Mouse (Mus musculus): ENCODE measurements around the gene Tdgf1. TPM values are rescaled to one million over a fixed set of nuclear protein-coding genes. Genes with fewer than 3 reads are reported as not detected.
A peak's percentile ranks its signal among the peaks of the same experiment; 100 is the strongest.

The Tdgf1 gene
- total RNA-seq, 1 experiment, result 904 TPM

DNA sequence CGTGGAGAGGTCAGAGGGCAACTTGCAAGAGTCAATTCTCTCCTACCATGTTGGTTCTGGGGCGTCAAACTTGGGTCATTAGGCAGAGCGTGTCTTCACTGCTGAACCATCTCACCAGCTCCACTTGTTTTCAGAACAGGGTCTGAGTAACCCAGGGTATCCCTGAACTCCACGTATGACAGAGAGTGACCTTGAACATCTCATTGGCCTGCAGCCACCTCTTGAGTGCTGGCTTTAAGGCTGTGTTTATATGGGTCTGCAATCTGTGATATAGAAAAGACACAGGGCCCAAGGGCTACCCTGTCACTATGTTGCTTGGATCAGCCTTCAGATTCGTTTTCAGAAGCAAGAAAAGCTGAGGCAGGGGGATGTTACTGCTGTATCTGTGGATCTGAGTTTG, 13.7 kb upstream of the Tdgf1 start:
- H3K4me3 ChIP-seq (ENCODE audit: insufficient read depth in 1 of 2, low read depth in 1 of 2, low read length in 2 of 2, poor library complexity in 1 of 2, severe bottlenecking in 1 of 2), result no peak overlapping the region
- peaks cover 18 to 27% of the 10 kb centered on the region in 2 experiments for H3K4me1 ChIP-seq (ENCODE audit: control insufficient read depth in 2 of 2, insufficient read depth in 2 of 2, low read length in 2 of 2, poor library complexity in 1 of 2)
- in situ Hi-C loops (cut with MboI; ENCODE audit: low sequenced_read_pairs in 2 of 2, unreplicated experiment in 2 of 2), result no loop called here
- no peak for TF ChIP-seq HCFC1 (IDR thresholded peaks at IDR 0.05; ENCODE audit: borderline replicate concordance, insufficient read depth, low read length)
- no peak for TF ChIP-seq MAFK (IDR thresholded peaks at IDR 0.05; ENCODE audit: insufficient read depth, low read depth, low read length)
- no peak for TF ChIP-seq ZNF384 (IDR thresholded peaks at IDR 0.05; ENCODE audit: low read depth, low read length)
- TF ChIP-seq ZC3H11A (IDR thresholded peaks at IDR 0.05; ENCODE audit: borderline replicate concordance, low read depth, low read length), result no peak
- TF ChIP-seq CHD2 (IDR thresholded peaks at IDR 0.05; ENCODE audit: low read depth, low read length), result no peak
- H3K36me3 ChIP-seq (ENCODE audit: control insufficient read depth, insufficient read depth, low read length, poor library complexity, severe bottlenecking), result peaks cover 3% of the 10 kb centered on the region
- DNase-seq (ENCODE audit: low read depth, low spot score), result no peak
- H3K9ac ChIP-seq (ENCODE audit: insufficient read depth, low read depth, low read length, poor library complexity, severe bottlenecking), result no peak overlapping the region; the same call in 1 of the 2 replicates
- no peaks in the 10 kb centered on the region for H3K9me3 ChIP-seq (ENCODE audit: control insufficient read depth, insufficient read depth, low read depth, low read length)
- peak overlapping the region; percentile 89; the same call in 1 of the 2 replicates for H3K27ac ChIP-seq (ENCODE audit: insufficient read depth, low read depth, low read length, poor library complexity, severe bottlenecking)

DNA sequence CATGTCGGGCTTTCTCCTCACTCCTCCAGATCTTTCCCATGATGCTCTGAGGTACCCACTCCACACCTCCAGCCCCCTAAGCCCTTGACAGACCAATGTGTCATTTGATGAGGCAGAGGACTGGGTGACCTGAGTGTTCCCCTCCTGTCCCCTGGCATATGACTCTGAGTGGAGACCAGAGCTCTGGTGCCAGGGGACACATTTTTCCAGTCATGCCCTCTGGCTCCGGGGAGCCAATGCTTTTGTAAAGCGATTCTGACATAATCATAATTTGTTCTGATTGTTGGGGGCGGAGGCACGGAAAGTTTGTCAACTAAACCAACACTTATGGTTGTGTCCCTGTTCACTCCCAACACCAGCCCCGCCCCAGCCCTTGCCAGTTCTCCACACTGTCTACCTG, 10.0 kb upstream of the Tdgf1 start:
- Histone ChIP-seq H3K4me3 (ENCODE audit: insufficient read depth in 1 of 2, low read depth in 1 of 2, low read length in 2 of 2, poor library complexity in 1 of 2, severe bottlenecking in 1 of 2) (no peak overlapping the region), H3K9me3 (ENCODE audit: control insufficient read depth, insufficient read depth, low read depth, low read length) (no peaks in the 10 kb centered on the region), H3K4me1 (ENCODE audit: control insufficient read depth in 2 of 2, insufficient read depth in 2 of 2, low read length in 2 of 2, poor library complexity in 1 of 2) (peaks cover 21 to 28% of the 10 kb centered on the region in 2 experiments; a peak in 3 of 4 replicates), H3K36me3 (ENCODE audit: control insufficient read depth, insufficient read depth, low read length, poor library complexity, severe bottlenecking) (peaks cover 3% of the 10 kb centered on the region; the same call in 1 of the 2 replicates), H3K27ac (ENCODE audit: insufficient read depth, low read depth, low read length, poor library complexity, severe bottlenecking) (no peak overlapping the region), H3K9ac (ENCODE audit: insufficient read depth, low read depth, low read length, poor library complexity, severe bottlenecking) (no peak overlapping the region)
- no peak for DNase-seq (ENCODE audit: low read depth, low spot score)
- TF ChIP-seq ZC3H11A (IDR thresholded peaks at IDR 0.05; ENCODE audit: borderline replicate concordance, low read depth, low read length) (no peak), MAFK (IDR thresholded peaks at IDR 0.05; ENCODE audit: insufficient read depth, low read depth, low read length) (no peak), HCFC1 (IDR thresholded peaks at IDR 0.05; ENCODE audit: borderline replicate concordance, insufficient read depth, low read length) (no peak), CHD2 (IDR thresholded peaks at IDR 0.05; ENCODE audit: low read depth, low read length) (no peak), ZNF384 (IDR thresholded peaks at IDR 0.05; ENCODE audit: low read depth, low read length) (no peak)
- in situ Hi-C loops (cut with MboI; ENCODE audit: low sequenced_read_pairs in 2 of 2, unreplicated experiment in 2 of 2), result no loop called here

DNA sequence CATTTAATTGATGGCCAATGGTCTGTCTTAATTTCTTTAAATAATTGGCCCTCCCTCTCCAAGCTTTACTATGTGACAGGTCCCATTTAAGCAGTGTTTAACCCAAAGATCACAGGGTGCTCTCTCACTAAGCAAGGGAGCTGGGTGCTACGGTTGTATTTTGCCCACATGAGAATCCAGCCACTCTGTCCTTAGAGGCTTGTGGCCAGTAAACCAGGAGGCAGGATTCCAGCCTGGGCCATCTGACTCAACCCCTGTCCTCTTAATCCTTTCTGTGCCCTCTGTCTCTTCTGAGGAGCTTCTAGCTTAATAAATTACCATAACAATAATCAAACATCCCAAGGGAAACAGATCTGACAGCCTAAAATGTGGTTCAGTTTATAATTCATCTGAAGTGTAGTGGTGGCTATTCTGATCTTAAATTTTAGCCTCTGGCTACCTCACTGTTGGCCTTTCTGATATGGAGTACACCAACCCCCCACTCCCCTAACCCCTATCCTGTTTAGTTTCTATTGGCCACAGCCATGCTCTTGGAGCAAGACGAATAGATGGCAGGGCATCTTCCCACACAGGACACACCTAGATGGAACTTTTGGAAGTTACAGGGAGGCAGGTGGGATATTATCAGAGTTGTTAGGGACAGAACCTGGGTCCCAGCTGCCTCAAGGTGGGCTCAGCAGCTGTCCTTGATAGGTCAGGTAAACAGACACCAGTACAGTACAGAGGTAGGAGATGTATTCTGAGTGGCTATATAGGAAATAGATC, 8.9 kb upstream of the Tdgf1 start:
- in situ Hi-C loops (cut with MboI; ENCODE audit: low sequenced_read_pairs in 2 of 2, unreplicated experiment in 2 of 2), result no loop called here
- peaks cover 3% of the 10 kb centered on the region; the same call in 1 of the 2 replicates for H3K36me3 ChIP-seq (ENCODE audit: control insufficient read depth, insufficient read depth, low read length, poor library complexity, severe bottlenecking)
- peak overlapping the region; percentile 69 to 78; a peak in 3 of 4 replicates for H3K4me3 ChIP-seq (ENCODE audit: insufficient read depth in 1 of 2, low read depth in 1 of 2, low read length in 2 of 2, poor library complexity in 1 of 2, severe bottlenecking in 1 of 2)
- peak overlapping the region; percentile 13; the same call in 1 of the 2 replicates for H3K9ac ChIP-seq (ENCODE audit: insufficient read depth, low read depth, low read length, poor library complexity, severe bottlenecking)
- no peak for DNase-seq (ENCODE audit: low read depth, low spot score)
- peak overlapping the region; percentile 99; the same call in 1 of the 2 replicates for H3K27ac ChIP-seq (ENCODE audit: insufficient read depth, low read depth, low read length, poor library complexity, severe bottlenecking)
- H3K9me3 ChIP-seq (ENCODE audit: control insufficient read depth, insufficient read depth, low read depth, low read length), result no peaks in the 10 kb centered on the region
- TF ChIP-seq MAFK (IDR thresholded peaks at IDR 0.05; ENCODE audit: insufficient read depth, low read depth, low read length) (no peak), ZNF384 (IDR thresholded peaks at IDR 0.05; ENCODE audit: low read depth, low read length) (no peak), ZC3H11A (IDR thresholded peaks at IDR 0.05; ENCODE audit: borderline replicate concordance, low read depth, low read length) (no peak), HCFC1 (IDR thresholded peaks at IDR 0.05; ENCODE audit: borderline replicate concordance, insufficient read depth, low read length) (no peak), CHD2 (IDR thresholded peaks at IDR 0.05; ENCODE audit: low read depth, low read length) (no peak)
- peaks cover 21 to 30% of the 10 kb centered on the region in 2 experiments; a peak in 3 of 4 replicates for H3K4me1 ChIP-seq (ENCODE audit: control insufficient read depth in 2 of 2, insufficient read depth in 2 of 2, low read length in 2 of 2, poor library complexity in 1 of 2)

DNA sequence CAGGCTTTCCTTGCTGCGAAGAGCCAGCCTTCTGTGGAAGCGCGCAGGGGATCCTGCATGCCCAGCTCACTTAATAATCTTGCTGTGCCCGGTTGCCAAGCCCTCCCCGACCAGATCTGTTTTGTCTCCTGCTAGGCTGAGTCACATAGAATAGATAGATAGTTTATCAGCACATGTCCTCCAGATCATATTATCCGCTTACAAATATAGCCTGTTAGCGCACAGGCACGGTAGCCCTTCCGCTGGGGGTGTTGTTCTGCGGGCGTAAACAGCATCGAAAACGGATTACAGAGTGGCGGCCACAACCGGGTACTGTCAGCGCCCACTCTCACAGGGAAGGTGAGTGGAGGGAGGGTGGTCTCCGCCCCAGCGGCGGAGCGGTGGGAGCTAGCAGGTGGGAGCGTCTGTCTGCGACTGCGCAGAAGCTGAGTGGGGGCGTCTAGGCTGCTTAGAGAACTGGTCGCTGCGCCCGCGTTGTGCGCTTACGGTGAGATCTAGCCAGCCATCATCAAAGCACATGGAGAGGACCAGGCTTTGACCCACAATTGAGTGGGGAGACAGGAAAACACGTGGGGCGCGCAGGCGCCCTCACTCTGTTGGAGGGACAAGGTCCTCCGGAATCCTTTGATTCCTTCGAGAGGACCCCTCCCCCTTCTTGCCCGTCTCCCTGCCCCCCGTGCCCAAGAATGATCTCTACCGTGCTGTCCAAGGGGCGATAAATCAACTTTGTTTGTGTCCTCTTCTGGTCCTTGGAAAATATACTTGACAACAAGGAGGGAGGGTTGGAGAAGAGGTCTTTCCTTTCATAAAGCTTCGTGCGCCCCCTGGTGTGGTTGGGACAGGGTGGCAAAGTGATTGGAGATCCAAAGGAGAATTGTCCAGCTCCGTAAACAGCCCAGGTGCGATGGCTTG, 7.8 kb upstream of the Tdgf1 start:
- Histone ChIP-seq H3K9ac (ENCODE audit: insufficient read depth, low read depth, low read length, poor library complexity, severe bottlenecking) (peak overlapping the region; percentile 79), H3K9me3 (ENCODE audit: control insufficient read depth, insufficient read depth, low read depth, low read length) (no peaks in the 10 kb centered on the region), H3K36me3 (ENCODE audit: control insufficient read depth, insufficient read depth, low read length, poor library complexity, severe bottlenecking) (peaks cover 3% of the 10 kb centered on the region; the same call in 1 of the 2 replicates), H3K4me1 (ENCODE audit: control insufficient read depth in 2 of 2, insufficient read depth in 2 of 2, low read length in 2 of 2, poor library complexity in 1 of 2) (peaks cover 20 to 30% of the 10 kb centered on the region in 2 experiments; a peak in 3 of 4 replicates), H3K27ac (ENCODE audit: insufficient read depth, low read depth, low read length, poor library complexity, severe bottlenecking) (peak overlapping the region; percentile 99), H3K4me3 (ENCODE audit: insufficient read depth in 1 of 2, low read depth in 1 of 2, low read length in 2 of 2, poor library complexity in 1 of 2, severe bottlenecking in 1 of 2) (peak overlapping the region; percentile 69 to 78)
- in situ Hi-C loops (cut with MboI; ENCODE audit: low sequenced_read_pairs in 2 of 2, unreplicated experiment in 2 of 2), result no loop called here
- TF ChIP-seq ZC3H11A (IDR thresholded peaks at IDR 0.05; ENCODE audit: borderline replicate concordance, low read depth, low read length), result no peak
- peak; percentile 14; the same call in 1 of the 2 replicates for TF ChIP-seq HCFC1 (IDR thresholded peaks at IDR 0.05; ENCODE audit: borderline replicate concordance, insufficient read depth, low read length)
- TF ChIP-seq MAFK (IDR thresholded peaks at IDR 0.05; ENCODE audit: insufficient read depth, low read depth, low read length), result no peak
- TF ChIP-seq CHD2 (IDR thresholded peaks at IDR 0.05; ENCODE audit: low read depth, low read length), result no peak
- peak; percentile 3; the same call in 1 of the 2 replicates for TF ChIP-seq ZNF384 (IDR thresholded peaks at IDR 0.05; ENCODE audit: low read depth, low read length)
- no peak for DNase-seq (ENCODE audit: low read depth, low spot score)
